Mouse (Mus musculus) heart, embryonic 13.5 days (tissue): Measurements from ENCODE around the gene Zbtb7b. TPM values are rescaled to one million over a fixed set of nuclear protein-coding genes. Genes with fewer than 3 reads are reported as not detected.

Source experiments
- ATAC-seq: fragments of 200-750 bp; cut with Nextera tagmentation; 2 replicates; pipeline ENCODE4 v1.8.0; 2017; ENCODE audit warnings: moderate TSS enrichment; ENCODE audit not compliant: insufficient number of reproducible peaks, low FRiP score, low TSS enrichment; ENCODE audit errors: extremely low read depth
- H3K27ac ChIP-seq: fragments of 300-500 bp; sonication (generic); replicated peaks from 2 replicates; pipeline ENCODE4 v1.5.1; 2015; ENCODE audit warnings: moderate library complexity, mild to moderate bottlenecking, inconsistent platforms
- H3K27me3 ChIP-seq: fragments of 300-500 bp; sonication (generic); replicated peaks from 2 replicates; pipeline ENCODE4 v1.6.1; 2015; ENCODE audit warnings: mild to moderate bottlenecking, inconsistent platforms
- H3K36me3 ChIP-seq: fragments of 300-500 bp; sonication (generic); 2 replicates; pipeline ENCODE4 v1.6.1; 2015; ENCODE audit warnings: mild to moderate bottlenecking, inconsistent platforms
- H3K4me1 ChIP-seq: fragments of 300-500 bp; sonication (generic); 2 replicates; pipeline ENCODE4 v1.6.1; 2015; ENCODE audit warnings: inconsistent platforms
- H3K4me2 ChIP-seq: fragments of 300-500 bp; sonication (generic); 2 replicates; pipeline ENCODE4 v1.6.1; 2015; ENCODE audit warnings: inconsistent platforms, mild to moderate bottlenecking, moderate library complexity
- H3K4me3 ChIP-seq: fragments of 300-500 bp; sonication (generic); 2 replicates; pipeline ENCODE4 v1.5.1; 2015; ENCODE audit warnings: moderate library complexity, mild to moderate bottlenecking, inconsistent platforms
- H3K9ac ChIP-seq: fragments of 300-500 bp; sonication (generic); 2 replicates; pipeline ENCODE4 v1.6.1; 2015; ENCODE audit warnings: inconsistent platforms, mild to moderate bottlenecking, moderate library complexity
- H3K9me3 ChIP-seq: fragments of 300-500 bp; sonication (generic); 2 replicates; pipeline ENCODE4 v1.6.1; 2016; ENCODE audit warnings: inconsistent platforms
- WGBS: fragments of 180-500 bp; shearing (Covaris S2); methylation state at CpG from one replicate; pipeline ENCODE4 v1.1.7; 2015; ENCODE audit warnings: mixed read lengths; 5-methylcytosine and 5-hydroxymethylcytosine counted together
- polyA plus RNA-seq: library from polyadenylated mRNA; unstranded; fragments of >200 nt; fragmentation: Nextera tagmentation; extraction: Ambion mirVana; gene quantifications from 2 replicates; pipeline ENCODE4 v1.2.1, GENCODE M21; 2015

The Zbtb7b gene
- polyA plus RNA-seq, 1 experiment from 2014 or later = 1.9 TPM

DNA sequence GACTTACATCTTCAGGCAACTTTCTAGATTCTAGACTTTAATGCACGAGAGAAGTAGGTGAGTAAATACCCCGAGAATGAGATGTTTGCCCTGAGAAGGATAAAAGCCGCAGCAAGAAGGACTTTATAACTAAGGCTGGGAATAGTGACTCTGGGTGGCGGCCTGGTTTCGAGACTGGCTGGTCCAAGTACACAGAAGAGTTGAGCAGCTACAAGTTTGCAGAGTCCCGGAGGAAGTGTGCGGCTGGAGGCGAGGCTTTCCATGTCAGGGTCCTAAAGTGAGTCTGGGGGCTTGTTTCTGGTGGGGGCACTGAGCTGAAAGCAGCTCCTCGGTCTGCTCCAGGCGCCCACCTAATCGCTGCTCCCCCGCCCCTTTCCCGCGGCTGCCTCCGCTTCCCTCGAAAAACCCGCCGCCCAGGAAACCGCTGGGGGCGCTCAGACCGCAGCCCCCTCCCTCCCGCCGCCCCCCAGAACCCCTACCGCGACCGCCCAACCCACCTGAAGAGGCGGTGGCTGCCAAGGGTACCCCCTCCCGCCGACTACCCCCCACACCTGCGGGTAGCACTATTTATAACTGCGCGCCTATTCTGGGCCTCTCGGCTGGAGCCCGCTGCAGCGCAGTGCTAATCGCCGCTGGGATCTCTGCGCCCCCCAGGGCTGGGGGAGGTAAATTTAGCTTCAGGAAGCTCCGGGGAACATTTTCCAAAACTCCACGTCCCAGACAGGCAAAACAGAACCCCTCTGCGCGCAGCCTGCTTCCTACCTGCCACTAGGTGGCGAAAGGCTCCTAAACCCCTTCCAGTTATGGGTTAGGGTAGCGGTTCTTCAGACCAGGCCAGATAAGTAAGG is 1.5 kb upstream of the Zbtb7b start:
- peaks cover 27% of the 10 kb centered on the region for H3K4me1 ChIP-seq
- no peak for ATAC-seq

DNA sequence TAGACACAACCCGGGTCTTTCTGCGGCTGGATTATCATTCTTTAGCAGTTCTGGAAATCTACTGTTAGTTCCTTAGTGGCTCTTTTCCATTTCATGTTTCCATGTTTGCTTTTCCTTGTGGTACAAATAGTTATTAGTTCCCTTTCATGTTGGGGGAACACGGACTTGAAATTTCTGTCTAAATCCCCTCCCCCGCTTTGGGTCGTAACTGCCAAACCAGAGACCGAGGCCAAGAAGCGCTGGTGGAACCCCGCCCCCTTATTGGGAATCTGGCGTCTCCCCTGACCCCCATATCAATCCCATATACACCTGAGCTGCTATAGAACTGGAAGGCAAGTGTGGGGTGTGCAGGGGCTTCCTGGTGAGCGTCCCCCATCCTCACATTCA is 836 bp upstream of the Zbtb7b start:
- WGBS = 3% methylated on average over 10 of the region's 10 CpGs
- no peaks in the 10 kb centered on the region for H3K27me3 ChIP-seq
- peaks cover 12% of the 10 kb centered on the region for H3K36me3 ChIP-seq
- H3K9me3 ChIP-seq = no peaks in the 10 kb centered on the region
- H3K27ac ChIP-seq = peak overlapping the region; percentile 97
- H3K4me2 ChIP-seq = peak overlapping the region; percentile 97
- peak overlapping the region; percentile 87 for H3K9ac ChIP-seq
- peaks cover 33% of the 10 kb centered on the region for H3K4me1 ChIP-seq
- peak overlapping the region; percentile 76 for H3K4me3 ChIP-seq
- no peak for ATAC-seq

More for the DNA sequence above, 1.5 kb upstream of the Zbtb7b start:
- H3K9me3 ChIP-seq = no peaks in the 10 kb centered on the region
- H3K9ac ChIP-seq = peak overlapping the region; percentile 87
- H3K36me3 ChIP-seq = peaks cover 17% of the 10 kb centered on the region
- H3K4me3 ChIP-seq = peak overlapping the region; percentile 76
- H3K27me3 ChIP-seq = no peaks in the 10 kb centered on the region
- H3K27ac ChIP-seq = peak overlapping the region; percentile 97
- peak overlapping the region; percentile 97 for H3K4me2 ChIP-seq
- WGBS = under 1% methylated on average over 37 of the region's 44 CpGs

DNA sequence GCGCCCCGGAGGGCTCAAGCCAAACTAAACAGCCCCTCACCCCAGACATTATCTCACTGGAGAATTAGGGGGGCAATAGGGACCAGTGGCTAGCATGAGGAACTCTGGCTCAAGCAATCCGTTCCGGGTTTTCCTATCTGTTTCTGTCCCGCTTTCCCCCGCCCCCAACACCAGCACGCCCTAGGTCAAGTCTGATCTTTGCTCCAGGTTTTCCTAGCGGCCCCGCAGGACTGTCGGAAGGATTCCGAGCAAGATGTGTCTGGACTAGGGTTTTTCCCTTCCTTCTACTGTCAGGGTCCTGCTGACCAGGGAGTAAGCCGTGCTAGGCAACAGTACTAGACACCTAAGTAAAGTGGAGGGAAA is 299 bp upstream of the Zbtb7b start:
- WGBS = 1% methylated on average over 12 of the region's 12 CpGs
- H3K9me3 ChIP-seq = no peaks in the 10 kb centered on the region
- peak overlapping the region; percentile 76 for H3K4me3 ChIP-seq
- H3K9ac ChIP-seq = peak overlapping the region; percentile 87
- H3K4me1 ChIP-seq = peaks cover 38% of the 10 kb centered on the region
- peak overlapping the region; percentile 97 for H3K4me2 ChIP-seq
- peaks cover 7% of the 10 kb centered on the region for H3K36me3 ChIP-seq
- no peaks in the 10 kb centered on the region for H3K27me3 ChIP-seq
- H3K27ac ChIP-seq = peak overlapping the region; percentile 97
- ATAC-seq = peak; percentile 5; the same call in 1 of the 2 replicates

DNA sequence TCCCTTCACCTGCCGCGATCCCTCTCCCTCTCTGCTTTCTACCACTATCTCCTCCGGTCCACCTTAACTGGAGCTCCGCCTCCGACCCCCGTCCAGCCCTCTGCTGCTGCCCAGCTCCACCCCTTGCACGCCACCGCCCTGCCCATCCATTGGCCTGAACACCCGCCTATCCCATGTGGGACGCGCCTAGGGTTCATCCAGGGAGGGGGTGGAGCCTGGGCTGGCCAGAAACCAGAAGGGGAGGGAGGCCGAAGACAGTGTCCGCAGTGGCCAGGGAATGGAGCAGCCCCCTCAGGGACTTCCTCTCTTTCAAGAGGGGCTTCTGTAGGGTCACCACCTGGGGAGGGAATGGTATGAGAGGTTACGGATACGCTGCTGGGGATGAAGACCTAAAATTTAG is 971 bp downstream of the Zbtb7b start:
- Histone ChIP-seq H3K9ac (peak overlapping the region; percentile 92), H3K4me1 (peaks cover 48% of the 10 kb centered on the region), H3K9me3 (no peaks in the 10 kb centered on the region), H3K4me3 (peak overlapping the region; percentile 76), H3K36me3 (no peaks in the 10 kb centered on the region), H3K27ac (peak overlapping the region; percentile 97), H3K4me2 (peak overlapping the region; percentile 97), H3K27me3 (no peaks in the 10 kb centered on the region)
- under 1% methylated on average over 15 of the region's 15 CpGs for WGBS
- ATAC-seq = peak; percentile 91

- Histone ChIP-seq H3K9ac (peak overlapping the region; percentile 92), H3K4me1 (peaks cover 54% of the 10 kb centered on the region), H3K27me3 (no peaks in the 10 kb centered on the region), H3K4me3 (peak overlapping the region; percentile 76), H3K9me3 (no peaks in the 10 kb centered on the region), H3K27ac (peak overlapping the region; percentile 77), H3K36me3 (no peaks in the 10 kb centered on the region), H3K4me2 (peak overlapping the region; percentile 97)
- ATAC-seq = no peak
- WGBS = 0% methylated on average over 21 of the region's 24 CpGs
Observed at GRCm38 (mm10) chr3:89392871-89393311, 1.7 kb downstream of the Zbtb7b start.

DNA sequence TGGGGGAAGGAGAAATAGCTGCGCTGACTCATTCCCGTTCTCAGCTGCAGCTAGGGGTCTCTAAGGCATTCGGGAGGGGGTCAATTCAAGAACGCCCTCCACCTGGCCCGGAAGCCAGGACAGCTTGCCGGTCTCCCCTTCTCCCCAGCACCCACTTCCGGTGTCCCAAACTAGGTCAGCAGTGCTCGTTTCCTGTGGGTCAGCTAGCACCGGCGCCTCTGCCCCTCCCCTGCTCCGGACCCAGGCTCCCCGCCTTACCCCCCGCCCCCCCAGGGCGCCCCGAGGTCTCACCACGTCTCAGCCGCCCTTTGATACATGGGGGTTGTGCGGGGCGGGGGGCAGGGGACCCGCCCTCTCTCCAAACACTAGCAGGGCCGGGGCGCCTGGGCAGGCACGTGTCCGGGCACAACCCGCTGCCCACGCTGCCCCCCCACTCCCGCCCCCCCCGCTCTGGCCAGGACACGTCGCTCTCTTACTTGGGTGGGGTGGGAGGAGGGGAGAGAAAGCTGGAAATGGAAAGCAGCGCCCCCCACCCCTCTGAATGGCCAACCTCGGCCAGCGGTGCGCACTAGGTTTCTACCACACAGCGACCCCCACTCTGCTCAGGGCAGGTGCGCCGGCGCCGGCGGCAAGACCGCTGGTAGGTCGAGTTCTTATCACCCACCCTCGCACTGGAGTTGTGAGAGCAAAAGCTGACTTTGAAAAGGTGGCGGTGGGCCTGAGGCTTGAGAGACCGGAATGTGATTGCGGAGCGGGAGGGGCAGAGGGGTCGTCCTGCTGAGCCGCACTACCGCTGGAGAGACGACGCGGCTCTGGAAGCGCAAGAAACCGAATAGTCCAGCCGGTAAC is 2.7 kb downstream of the Zbtb7b start:
- no peaks in the 10 kb centered on the region for H3K36me3 ChIP-seq
- no peaks in the 10 kb centered on the region for H3K27me3 ChIP-seq
- peaks cover 59% of the 10 kb centered on the region for H3K4me1 ChIP-seq
- peak overlapping the region; percentile 76 for H3K4me3 ChIP-seq
- peak overlapping the region; percentile 97 for H3K4me2 ChIP-seq
- 1% methylated on average over 53 of the region's 56 CpGs for WGBS
- H3K9ac ChIP-seq = peak overlapping the region; percentile 92
- H3K27ac ChIP-seq = peak overlapping the region; percentile 77
- ATAC-seq = no peak
- no peaks in the 10 kb centered on the region for H3K9me3 ChIP-seq

DNA sequence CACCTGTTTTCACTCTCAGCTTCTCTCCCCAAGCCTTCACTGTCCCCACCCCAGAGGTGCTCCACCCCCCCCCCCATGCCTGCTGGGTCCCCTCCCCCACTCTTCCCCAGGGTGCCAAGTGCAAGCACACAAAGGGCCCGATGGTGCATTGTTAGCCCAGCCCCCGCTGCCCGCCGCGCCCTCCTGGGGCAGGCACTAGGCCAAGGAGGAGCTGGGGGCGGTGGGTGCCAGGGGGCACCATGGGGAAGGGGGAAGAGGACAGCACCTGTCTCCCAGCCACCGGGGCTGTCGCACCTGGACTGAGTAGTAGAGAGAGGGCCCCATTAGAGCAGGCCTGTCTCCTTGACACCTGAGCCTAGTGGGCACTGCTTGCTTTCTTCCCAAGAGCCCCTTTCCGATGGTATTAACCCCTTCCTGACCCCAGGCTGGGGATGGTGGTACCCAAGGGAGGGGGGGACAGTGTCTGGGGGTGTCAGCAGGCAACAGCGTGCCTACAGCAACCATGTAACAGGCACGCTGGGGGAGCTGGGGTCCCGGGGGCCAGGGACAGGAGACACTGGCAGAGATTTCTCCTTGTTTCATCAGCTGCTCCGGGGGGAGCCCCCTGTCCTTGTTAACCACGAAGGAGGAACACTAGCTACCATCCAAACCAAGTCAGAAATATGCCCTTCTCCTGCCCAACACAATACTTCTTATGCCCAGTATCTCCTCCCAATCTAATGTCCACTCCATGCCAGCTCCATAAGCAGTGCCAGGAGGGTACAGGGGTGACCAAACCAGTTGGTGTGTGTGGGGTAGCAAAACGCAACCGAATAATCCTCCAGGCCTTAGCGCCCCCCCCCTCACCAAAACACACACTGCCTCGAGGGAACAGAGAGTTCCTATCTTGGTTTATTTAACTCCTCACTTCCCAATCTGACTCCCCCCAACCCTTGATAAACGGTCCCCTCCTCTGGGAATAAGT is 3.6 kb downstream of the Zbtb7b start:
- H3K4me2 ChIP-seq = peak overlapping the region; percentile 97
- H3K9me3 ChIP-seq = no peaks in the 10 kb centered on the region
- peak overlapping the region; percentile 77 for H3K27ac ChIP-seq
- ATAC-seq = no peak
- peak overlapping the region; percentile 76 for H3K4me3 ChIP-seq
- peak overlapping the region; percentile 92 for H3K9ac ChIP-seq
- WGBS = 14% methylated on average over 19 of the region's 19 CpGs
- H3K27me3 ChIP-seq = no peaks in the 10 kb centered on the region
- H3K4me1 ChIP-seq = peaks cover 56% of the 10 kb centered on the region
- no peaks in the 10 kb centered on the region for H3K36me3 ChIP-seq

DNA sequence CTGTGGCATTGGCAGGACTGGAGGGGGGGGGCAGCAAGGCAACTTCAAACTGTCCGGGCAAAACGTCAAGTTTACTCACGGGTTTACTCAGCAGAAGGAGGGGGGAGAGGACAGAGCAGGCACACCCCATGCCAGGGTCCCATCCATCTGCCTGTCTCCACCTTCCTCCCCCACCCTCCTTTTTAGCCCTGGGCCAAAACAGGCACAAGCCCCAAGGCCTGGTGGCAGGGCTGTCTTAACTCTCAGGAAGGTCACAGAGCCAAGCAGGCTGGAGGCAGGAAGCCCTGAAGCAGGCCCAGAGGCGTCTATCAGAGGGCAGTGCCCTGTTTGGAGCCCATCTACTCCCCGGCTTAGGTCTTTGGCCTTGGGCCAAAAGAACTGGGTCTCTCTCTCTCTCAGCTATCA is 4.5 kb downstream of the Zbtb7b start:
- 48% methylated on average over 5 of the region's 5 CpGs for WGBS
- ATAC-seq = no peak
- H3K36me3 ChIP-seq = no peaks in the 10 kb centered on the region
- peaks cover 52% of the 10 kb centered on the region for H3K4me1 ChIP-seq
- peak overlapping the region; percentile 97 for H3K4me2 ChIP-seq
- no peaks in the 10 kb centered on the region for H3K27me3 ChIP-seq
- 0 out of 2 replicates have a peak overlapping the region, but pooled peaks have one; percentile 92 for H3K9ac ChIP-seq
- H3K4me3 ChIP-seq = no peak overlapping the region
- H3K27ac ChIP-seq = peak overlapping the region; percentile 77
- H3K9me3 ChIP-seq = no peaks in the 10 kb centered on the region

GRCm38 (mm10) chr3:89388901-89389740 is 5.5 kb downstream of the Zbtb7b start:
- no peak overlapping the region for H3K9ac ChIP-seq
- H3K9me3 ChIP-seq = no peaks in the 10 kb centered on the region
- no peak overlapping the region for H3K4me2 ChIP-seq
- peaks cover 56% of the 10 kb centered on the region for H3K4me1 ChIP-seq
- 51% methylated on average over 5 of the region's 6 CpGs for WGBS
- no peaks in the 10 kb centered on the region for H3K36me3 ChIP-seq
- no peak overlapping the region for H3K27ac ChIP-seq
- no peak for ATAC-seq
- no peaks in the 10 kb centered on the region for H3K27me3 ChIP-seq
- no peak overlapping the region for H3K4me3 ChIP-seq
